Mouse (Mus musculus): ENCODE measurements around the gene Vmn1r212. TPM values are rescaled to one million over a fixed set of nuclear protein-coding genes. Genes with fewer than 3 reads are reported as not detected.
"Not testable (repeated sequence)": the region's sequence is repeated elsewhere in the genome, so short reads cannot be mapped to it uniquely, and the experiment has no call there.

Vmn1r212 gene
- not detected in 2 replicates for polyA plus RNA-seq (2012; rRNA removed)

- no peaks in the 10 kb centered on the region for H3K36me3 ChIP-seq (ENCODE audit: control insufficient read depth, insufficient read depth, low read length)
- WGBS: 76% methylated on average over 4 of the region's 4 CpGs
- no peak for DNase-seq
Observed at GRCm38 (mm10) chr13:22884105-22884504, at the start of gene Vmn1r212. Gene Vmn1r212, minus strand, starts transcription at chr13:22884205.

GRCm38 (mm10) chr13:22879257-22879656 lies 4.7 kb downstream of the Vmn1r212 start:
- DNase-seq: no peak
- H3K4me1 ChIP-seq (ENCODE audit: control insufficient read depth, insufficient read depth, low read length): no peaks in the 10 kb centered on the region
- TF ChIP-seq CTCF (conservative IDR thresholded peaks at IDR 0.05; ENCODE audit: insufficient read depth, insufficient read length, low read depth, low read length) (0 out of 2 replicates have a peak, but pooled peaks have one; percentile 18), POLR2A (IDR thresholded peaks at IDR 0.05; ENCODE audit: low read depth, low read length) (no peak)
- H3K27me3 ChIP-seq (replicated peaks; ENCODE audit: control insufficient read depth, insufficient read depth, low read length): no peaks in the 10 kb centered on the region
- 100% methylated on average over 1 of the region's 1 CpGs for WGBS
- H3K4me3 ChIP-seq (ENCODE audit: insufficient read depth, low read depth, low read length): no peak overlapping the region
- no peaks in the 10 kb centered on the region for H3K36me3 ChIP-seq (ENCODE audit: control insufficient read depth, insufficient read depth, low read length)
- no peak overlapping the region for H3K27ac ChIP-seq (ENCODE audit: insufficient read depth, low read depth, low read length)

More at GRCm38 (mm10) chr13:22884105-22884504, at the start of gene Vmn1r212:
- no peak for TF ChIP-seq CTCF (conservative IDR thresholded peaks at IDR 0.05; ENCODE audit: insufficient read depth, insufficient read length, low read depth, low read length)
- no peak for TF ChIP-seq POLR2A (IDR thresholded peaks at IDR 0.05; ENCODE audit: low read depth, low read length)
- Histone ChIP-seq H3K27me3 (replicated peaks; ENCODE audit: control insufficient read depth, insufficient read depth, low read length) (no peaks in the 10 kb centered on the region), H3K27ac (ENCODE audit: insufficient read depth, low read depth, low read length) (no peak within 1 kb of the TSS), H3K4me1 (ENCODE audit: control insufficient read depth, insufficient read depth, low read length) (no peaks in the 10 kb centered on the region), H3K4me3 (ENCODE audit: insufficient read depth, low read depth, low read length) (no peak within 1 kb of the TSS)

DNA sequence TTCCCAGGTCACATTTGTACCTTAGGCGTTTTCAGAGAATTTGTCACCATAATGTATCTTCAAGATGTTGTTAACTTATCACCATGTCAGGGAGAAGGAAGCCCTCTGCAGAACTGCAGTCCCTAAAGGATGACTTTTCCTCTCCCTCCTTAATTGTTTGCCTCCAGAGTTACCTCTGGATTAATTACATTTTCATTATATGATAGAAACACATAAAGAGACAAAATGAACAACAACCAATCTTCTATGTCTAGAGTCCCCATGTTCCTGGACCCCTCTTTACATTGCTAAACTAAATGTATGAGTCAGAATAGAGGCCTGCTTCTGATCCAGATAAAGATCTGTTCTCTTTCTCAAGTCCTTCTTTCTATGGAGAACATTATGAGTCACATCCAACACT lies 26.5 kb downstream of the Vmn1r212 start, which contains the start of gene Vmn1r211:
Vmn1r211 (minus strand) TSS at position 101 of the 400 bp plus-strand sequence.
- no peak for DNase-seq
- H3K27ac ChIP-seq (ENCODE audit: insufficient read depth, low read depth, low read length): no peak within 1 kb of the TSS
- 76% methylated on average over 1 of the region's 1 CpGs for WGBS
- no peaks in the 10 kb centered on the region for H3K36me3 ChIP-seq (ENCODE audit: control insufficient read depth, insufficient read depth, low read length)
- H3K27me3 ChIP-seq (replicated peaks; ENCODE audit: control insufficient read depth, insufficient read depth, low read length): no peaks in the 10 kb centered on the region; the same call in 1 of the 2 replicates
- no peaks in the 10 kb centered on the region for H3K4me1 ChIP-seq (ENCODE audit: control insufficient read depth, insufficient read depth, low read length)
- H3K4me3 ChIP-seq (ENCODE audit: insufficient read depth, low read depth, low read length): no peak within 1 kb of the TSS
- no peak for TF ChIP-seq CTCF (conservative IDR thresholded peaks at IDR 0.05; ENCODE audit: insufficient read depth, insufficient read length, low read depth, low read length)
- TF ChIP-seq POLR2A (IDR thresholded peaks at IDR 0.05; ENCODE audit: low read depth, low read length): no peak

- H3K4me3 ChIP-seq (ENCODE audit: insufficient read depth, low read depth, low read length): no peak overlapping the region
- H3K4me1 ChIP-seq (ENCODE audit: control insufficient read depth, insufficient read depth, low read length): no peaks in the 10 kb centered on the region
- TF ChIP-seq POLR2A (IDR thresholded peaks at IDR 0.05; ENCODE audit: low read depth, low read length): no peak
- no peak for TF ChIP-seq CTCF (conservative IDR thresholded peaks at IDR 0.05; ENCODE audit: insufficient read depth, insufficient read length, low read depth, low read length)
- H3K27me3 ChIP-seq (replicated peaks; ENCODE audit: control insufficient read depth, insufficient read depth, low read length): no peaks in the 10 kb centered on the region; the same call in 1 of the 2 replicates
- no peaks in the 10 kb centered on the region for H3K36me3 ChIP-seq (ENCODE audit: control insufficient read depth, insufficient read depth, low read length)
- no peak overlapping the region for H3K27ac ChIP-seq (ENCODE audit: insufficient read depth, low read depth, low read length)
- DNase-seq: no peak
- 68% methylated on average over 4 of the region's 4 CpGs for WGBS
Observed at GRCm38 (mm10) chr13:22854760-22855159, 29.2 kb downstream of the Vmn1r212 start.

- H3K4me3 ChIP-seq (ENCODE audit: insufficient read depth, low read depth, low read length): no peak overlapping the region
- WGBS: 70% methylated on average over 1 of the region's 1 CpGs
- no peak for DNase-seq
- H3K4me1 ChIP-seq (ENCODE audit: control insufficient read depth, insufficient read depth, low read length): no peaks in the 10 kb centered on the region
- H3K27me3 ChIP-seq (replicated peaks; ENCODE audit: control insufficient read depth, insufficient read depth, low read length): no peaks in the 10 kb centered on the region
- H3K36me3 ChIP-seq (ENCODE audit: control insufficient read depth, insufficient read depth, low read length): no peaks in the 10 kb centered on the region
- H3K27ac ChIP-seq (ENCODE audit: insufficient read depth, low read depth, low read length): no peak overlapping the region
- no peak for TF ChIP-seq POLR2A (IDR thresholded peaks at IDR 0.05; ENCODE audit: low read depth, low read length)
- no peak for TF ChIP-seq CTCF (conservative IDR thresholded peaks at IDR 0.05; ENCODE audit: insufficient read depth, insufficient read length, low read depth, low read length)
Observed at GRCm38 (mm10) chr13:22846798-22847197, 37.2 kb downstream of the Vmn1r212 start.

DNA sequence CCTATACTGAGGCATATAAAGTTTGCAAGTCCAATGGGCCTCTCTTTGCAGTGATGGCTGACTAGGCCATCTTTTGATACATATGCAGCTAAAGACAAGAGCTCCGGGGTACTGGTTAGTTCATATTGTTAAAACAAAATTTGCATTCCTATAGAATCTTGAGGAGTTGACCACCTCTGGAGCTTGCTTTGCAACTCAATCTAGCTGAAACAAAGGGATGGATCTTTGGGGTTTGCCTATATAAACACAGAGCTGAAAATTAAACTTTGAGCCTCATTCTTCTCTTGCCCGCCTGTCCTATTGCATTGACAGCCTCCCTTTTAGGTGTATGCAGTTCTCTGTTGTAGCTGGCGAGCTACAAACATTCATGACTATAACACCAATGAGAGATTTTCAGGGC lies 39.7 kb downstream of the Vmn1r212 start:
- not testable (repeated sequence) for DNase-seq; H3K36me3 ChIP-seq (ENCODE audit: control insufficient read depth, insufficient read depth, low read length); H3K27me3 ChIP-seq (replicated peaks; ENCODE audit: control insufficient read depth, insufficient read depth, low read length); H3K4me3 ChIP-seq (ENCODE audit: insufficient read depth, low read depth, low read length); H3K27ac ChIP-seq (ENCODE audit: insufficient read depth, low read depth, low read length); H3K4me1 ChIP-seq (ENCODE audit: control insufficient read depth, insufficient read depth, low read length)
- 65% methylated on average over 3 of the region's 3 CpGs for WGBS

Other genes starting within 250 kb of the Vmn1r212 start
- gene Vmn1r207-ps, start 154.6 kb downstream of the Vmn1r212 start, polyA plus RNA-seq (2012; rRNA removed): not detected in 2 replicates
- gene Vmn1r208, start 106.8 kb downstream of the Vmn1r212 start, polyA plus RNA-seq (2012; rRNA removed): not detected in 2 replicates
- not detected in 2 replicates for gene Vmn1r209, start 74.5 kb downstream of the Vmn1r212 start, polyA plus RNA-seq (2012; rRNA removed)
- not detected in 2 replicates for gene Vmn1r210, start 52.9 kb downstream of the Vmn1r212 start, polyA plus RNA-seq (2012; rRNA removed)
- gene Vmn1r211, start 26.6 kb downstream of the Vmn1r212 start, polyA plus RNA-seq (2012; rRNA removed): not detected in 2 replicates
- gene Vmn1r213, start 123.5 kb upstream of the Vmn1r212 start, polyA plus RNA-seq (2012; rRNA removed): not detected in 2 replicates
- not detected in 2 replicates for gene Vmn1r214, start 146.2 kb upstream of the Vmn1r212 start, polyA plus RNA-seq (2012; rRNA removed)
- not detected in 2 replicates for gene Vmn1r215, start 183.8 kb upstream of the Vmn1r212 start, polyA plus RNA-seq (2012; rRNA removed)
- gene Vmn1r217, start 234.0 kb upstream of the Vmn1r212 start, polyA plus RNA-seq (2012; rRNA removed): not detected in 2 replicates
- not detected in 2 replicates for gene Vmn1r218, start 248.9 kb upstream of the Vmn1r212 start, polyA plus RNA-seq (2012; rRNA removed)

All from kidney, adult 2 months (tissue).